Mouse (Mus musculus) ES-Bruce4 (cell line): ENCODE measurements around the gene Kmt2c.

Experiments
- CTCF ChIP-seq: IDR thresholded peaks from one replicate; pipeline ENCODE4 v1.8.1; 2011; ENCODE audit warnings: low read depth, low read length
- POLR2A ChIP-seq: IDR thresholded peaks from one replicate; pipeline ENCODE4 v1.8.1; 2011; ENCODE audit warnings: low read length; ENCODE audit not compliant: insufficient read depth

GRCm38 (mm10) chr5:25222752-25223702 lies 275.6 kb downstream of the Kmt2c start, which contains the start of gene E130116L18Rik:
- TF ChIP-seq CTCF (no peak), POLR2A (no peak)
